Comparison of ENCODE assay signal across 29 mouse cellular contexts in genomic region chr6:140108083-140108482, GRCm38 (mm10).
DNase-seq lines count a peak whose midpoint lies in the region; ATAC-seq lines count a peak whose summit lies in the region.
"Had no signal": no experiment of that assay in that cellular context is flagged by ENCODE, and none has a peak within 500 bp of the region (broad histone marks: within the 10 kb centered on the region; RNA-seq: fewer than 3 reads in every experiment).

No protein-coding gene starts in this region.

- H3K9ac ChIP-seq in lung, embryonic 15.5 days = no peak overlapping the region
- peak overlapping the region; percentile 37 for H3K9ac ChIP-seq in intestine, embryonic 15.5 days
- no peak overlapping the region for H3K9ac ChIP-seq in limb, embryonic 15.5 days
- H3K9ac ChIP-seq: forebrain, postnatal 0 days; hindbrain, embryonic 14.5 days; kidney, embryonic 15.5 days; liver, embryonic 13.5 days; neural tube, embryonic 12.5 days had no signal

- peak overlapping the region; percentile 9; the same call in 1 of the 2 replicates for H3K4me3 ChIP-seq in lung, embryonic 15.5 days
- peak overlapping the region; percentile 23 for H3K4me3 ChIP-seq in intestine, embryonic 15.5 days (replicated peaks)
- no peak overlapping the region for H3K4me3 ChIP-seq in limb, embryonic 15.5 days
- H3K4me3 ChIP-seq: forebrain, embryonic 10.5 days; heart, embryonic 10.5 days; kidney, embryonic 15.5 days; liver, embryonic 13.5 days; neural tube, embryonic 12.5 days had no signal

- ATAC-seq in lung, embryonic 15.5 days (ENCODE audit: borderline replicate concordance, extremely low read depth, low FRiP score, low TSS enrichment) = no peak
- ATAC-seq in intestine, embryonic 15.5 days = peak; percentile 94
- ATAC-seq in limb, embryonic 15.5 days (ENCODE audit: insufficient number of reproducible peaks, low FRiP score, low TSS enrichment, low read depth) = no peak
- ATAC-seq: forebrain, postnatal 0 days; inflammation-experienced regulatory T-cells, adult 6 months; Patski had no signal

- H3K27ac ChIP-seq in lung, embryonic 15.5 days = no peak overlapping the region
- peak overlapping the region; percentile 81; the same call in 1 of the 2 replicates for H3K27ac ChIP-seq in intestine, embryonic 15.5 days
- no peak overlapping the region for H3K27ac ChIP-seq in limb, embryonic 15.5 days
- H3K27ac ChIP-seq: forebrain, embryonic 10.5 days; gastrocnemius, adult 2 months; heart, embryonic 10.5 days; hindbrain, embryonic 14.5 days; kidney, embryonic 15.5 days; liver, embryonic 13.5 days; neural tube, embryonic 12.5 days had no signal

- no peaks in the 10 kb centered on the region for H3K9me3 ChIP-seq in lung, embryonic 15.5 days
- H3K9me3 ChIP-seq in intestine, embryonic 15.5 days = no peaks in the 10 kb centered on the region
- no peaks in the 10 kb centered on the region for H3K9me3 ChIP-seq in limb, embryonic 15.5 days
- H3K9me3 ChIP-seq: forebrain, embryonic 10.5 days; heart, embryonic 10.5 days; kidney, embryonic 15.5 days; neural tube, embryonic 12.5 days had no signal

- intact Hi-C loops in gastrocnemius, postnatal 14 days (cut with DNase I; ENCODE audit: low total_unique reads) = no loop called here
- intact Hi-C loops in left cerebral cortex, postnatal 4 days (cut with DNase I) = no loop called here

- 0 out of 2 replicates have a peak, but pooled peaks cover 6% of the 10 kb centered on the region for H3K4me1 ChIP-seq in lung, embryonic 15.5 days
- H3K4me1 ChIP-seq in intestine, embryonic 15.5 days (replicated peaks) = no peaks in the 10 kb centered on the region
- no peaks in the 10 kb centered on the region; the same call in 1 of the 2 replicates for H3K4me1 ChIP-seq in limb, embryonic 15.5 days
- H3K4me1 ChIP-seq: forebrain, embryonic 10.5 days; heart, embryonic 10.5 days; kidney, embryonic 15.5 days; liver, embryonic 13.5 days; neural tube, embryonic 12.5 days had no signal

- H3K4me2 ChIP-seq in lung, embryonic 15.5 days = peak overlapping the region; percentile 43
- H3K4me2 ChIP-seq in intestine, embryonic 15.5 days (replicated peaks) = peak overlapping the region; percentile 57
- peak overlapping the region; percentile 3; the same call in 1 of the 2 replicates for H3K4me2 ChIP-seq in limb, embryonic 15.5 days
- H3K4me2 ChIP-seq: hindbrain, embryonic 14.5 days; kidney, embryonic 15.5 days; liver, embryonic 13.5 days; neural tube, embryonic 12.5 days had no signal

- DNase-seq in lung, postnatal 4 days = no peak
- DNase-seq in yolk sac, embryonic 10.5 days (ENCODE audit: low spot score) = peak; percentile 44
- no peak for DNase-seq in gastrocnemius, postnatal 14 days
- no peak for DNase-seq in left cerebral cortex, postnatal 4 days
- DNase-seq: adrenal gland, adult 8-10 months; B cell, adult 2 months; cerebellum, adult 11-12 months; cerebellum, postnatal 14 days; forebrain, postnatal 0 days; gastrocnemius, adult 2 months; heart, postnatal 4 days; kidney, postnatal 36 days; layer of hippocampus, adult 9-11 months; liver, embryonic 13.5 days; midbrain, embryonic 14.5 days; retina, postnatal 1 day; right cerebral cortex, postnatal 25 days had no signal

- 30% methylated on average over 8 of the region's 8 CpGs for WGBS in lung, embryonic 15.5 days
- 26% methylated on average over 8 of the region's 8 CpGs for WGBS in intestine, embryonic 15.5 days
- WGBS in limb, embryonic 15.5 days = 53% methylated on average over 8 of the region's 8 CpGs

- H3K36me3 ChIP-seq in lung, embryonic 15.5 days = no peaks in the 10 kb centered on the region
- no peaks in the 10 kb centered on the region for H3K36me3 ChIP-seq in intestine, embryonic 15.5 days
- H3K36me3 ChIP-seq in limb, embryonic 15.5 days = no peaks in the 10 kb centered on the region
- H3K36me3 ChIP-seq: forebrain, embryonic 10.5 days; G1E; heart, embryonic 10.5 days; kidney, embryonic 15.5 days; liver, embryonic 13.5 days; neural tube, embryonic 12.5 days had no signal

- H3K27me3 ChIP-seq in lung, embryonic 15.5 days = no peaks in the 10 kb centered on the region
- H3K27me3 ChIP-seq in intestine, embryonic 15.5 days (replicated peaks) = no peaks in the 10 kb centered on the region
- no peaks in the 10 kb centered on the region for H3K27me3 ChIP-seq in limb, embryonic 15.5 days
- H3K27me3 ChIP-seq: CH12.LX; kidney, embryonic 15.5 days; liver, embryonic 13.5 days; neural tube, embryonic 12.5 days; Patski had no signal

Comparison
In these comparisons a context has a peak if more than half of its experiments do, and no peak if none do; other contexts are left out.
1. H3K4me2 ChIP-seq: peak in every context shown above with its lines; median percentile 57 in intestine, embryonic 15.5 days; 43 in lung, embryonic 15.5 days; 3 in limb, embryonic 15.5 days.